Mouse (Mus musculus): ENCODE results near the gene Tmem201. TPM values are rescaled to one million over a fixed set of nuclear protein-coding genes. Genes with fewer than 3 reads are reported as not detected.

The Tmem201 gene
- polyA plus RNA-seq, 1 experiment from 2014 or later: 38.4 TPM

GRCm38 (mm10) chr4:149675378-149676261 is 62.2 kb downstream of the Tmem201 start:
- Histone ChIP-seq H3K27me3 (peaks cover 33% of the 10 kb centered on the region), H3K4me2 (peak overlapping the region; percentile 99), H3K9ac (replicated peaks) (peak overlapping the region; percentile 64), H3K4me3 (replicated peaks) (peak overlapping the region; percentile 69), H3K36me3 (no peaks in the 10 kb centered on the region), H3K9me3 (no peaks in the 10 kb centered on the region), H3K27ac (no peak overlapping the region), H3K4me1 (replicated peaks) (0 out of 2 replicates have a peak, but pooled peaks cover 5% of the 10 kb centered on the region)
- peak; percentile 83 for ATAC-seq (ENCODE audit: insufficient number of reproducible peaks, insufficient read depth, low FRiP score, low TSS enrichment, low read depth)
- WGBS: under 1% methylated on average over 60 of the region's 60 CpGs

DNA sequence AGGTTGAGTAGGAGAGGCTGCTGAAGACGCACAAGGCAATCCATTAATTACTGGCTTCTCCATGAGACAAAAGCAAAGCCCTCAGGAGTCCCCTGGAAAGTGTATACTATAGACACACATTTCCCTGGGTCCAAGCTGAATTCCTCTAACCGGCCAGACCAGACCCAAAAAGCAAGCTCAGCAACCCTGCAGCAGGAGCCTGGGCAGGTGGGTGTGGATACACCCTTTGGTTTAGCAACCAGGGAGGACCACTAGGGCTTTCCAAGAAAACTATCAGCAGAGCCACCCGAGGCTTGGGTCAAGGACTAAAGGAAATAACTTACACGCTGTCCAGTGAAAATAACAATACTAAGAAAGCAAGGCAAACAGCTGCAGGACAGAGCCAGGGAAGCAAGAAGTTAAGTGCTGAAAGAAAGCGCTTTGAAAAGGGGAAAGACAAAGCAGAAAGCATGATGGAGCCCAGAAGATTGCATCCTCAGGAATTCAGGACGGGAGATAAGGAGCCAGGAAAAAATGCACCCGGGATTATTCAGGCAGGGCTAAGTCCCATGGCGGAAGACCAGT is 62.9 kb downstream of the Tmem201 start:
- no peak for ATAC-seq (ENCODE audit: insufficient number of reproducible peaks, insufficient read depth, low FRiP score, low TSS enrichment, low read depth)
- no peak overlapping the region for H3K27ac ChIP-seq
- no peaks in the 10 kb centered on the region for H3K9me3 ChIP-seq
- 15% methylated on average over 8 of the region's 8 CpGs for WGBS
- H3K4me3 ChIP-seq (replicated peaks): peak overlapping the region; percentile 69
- 0 out of 2 replicates have a peak, but pooled peaks cover 5% of the 10 kb centered on the region for H3K4me1 ChIP-seq (replicated peaks)
- H3K36me3 ChIP-seq: no peaks in the 10 kb centered on the region
- peak overlapping the region; percentile 64; the same call in 1 of the 2 replicates for H3K9ac ChIP-seq (replicated peaks)
- H3K27me3 ChIP-seq: peaks cover 33% of the 10 kb centered on the region
- H3K4me2 ChIP-seq: peak overlapping the region; percentile 99

DNA sequence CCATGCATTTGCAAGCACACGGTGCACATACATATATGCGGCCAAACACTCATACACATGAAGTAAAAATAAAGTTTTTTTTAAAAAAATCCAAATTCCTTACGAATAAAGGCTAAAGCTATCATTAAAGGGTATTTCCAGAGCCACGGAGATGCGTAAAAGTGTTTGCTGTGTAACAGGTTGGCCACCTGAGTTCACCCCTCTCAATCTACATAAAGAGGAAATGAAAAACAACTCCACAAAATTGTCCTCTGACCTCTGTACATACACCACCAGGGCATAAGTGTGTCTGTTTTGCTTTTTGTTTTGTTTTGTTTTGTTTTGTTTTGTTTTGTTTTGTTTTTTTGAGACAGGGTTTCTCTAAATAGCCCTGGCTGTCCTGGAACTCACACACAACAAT is 65.1 kb downstream of the Tmem201 start:
- Histone ChIP-seq H3K27ac (no peak overlapping the region), H3K27me3 (peaks cover 33% of the 10 kb centered on the region), H3K4me2 (no peak overlapping the region), H3K36me3 (no peaks in the 10 kb centered on the region), H3K9ac (replicated peaks) (no peak overlapping the region), H3K4me3 (replicated peaks) (no peak overlapping the region), H3K4me1 (replicated peaks) (0 out of 2 replicates have a peak, but pooled peaks cover 5% of the 10 kb centered on the region), H3K9me3 (no peaks in the 10 kb centered on the region)
- no peak for ATAC-seq (ENCODE audit: insufficient number of reproducible peaks, insufficient read depth, low FRiP score, low TSS enrichment, low read depth)
- 92% methylated on average over 5 of the region's 5 CpGs for WGBS

DNA sequence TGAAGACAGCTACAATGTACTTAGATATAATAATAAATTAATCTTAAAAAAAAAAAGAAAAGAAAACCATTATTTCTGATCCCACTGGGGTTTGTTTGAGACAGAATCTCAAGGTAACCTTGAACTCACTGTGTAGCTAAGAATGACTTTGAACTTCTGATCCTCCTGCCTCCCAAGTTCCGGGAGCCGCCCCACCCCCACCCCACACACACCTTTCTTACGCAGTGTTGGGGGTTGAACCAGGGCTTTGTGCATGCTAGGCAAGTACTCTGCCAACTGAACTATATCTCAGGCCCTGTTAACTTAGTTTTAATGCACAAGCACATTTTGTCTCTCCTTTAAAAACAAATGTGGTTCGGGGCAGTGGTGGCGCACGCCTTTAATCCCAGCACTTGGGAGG is 66.7 kb downstream of the Tmem201 start:
- H3K4me3 ChIP-seq (replicated peaks): no peak overlapping the region
- WGBS: 95% methylated on average over 6 of the region's 6 CpGs
- ATAC-seq (ENCODE audit: insufficient number of reproducible peaks, insufficient read depth, low FRiP score, low TSS enrichment, low read depth): no peak

DNA sequence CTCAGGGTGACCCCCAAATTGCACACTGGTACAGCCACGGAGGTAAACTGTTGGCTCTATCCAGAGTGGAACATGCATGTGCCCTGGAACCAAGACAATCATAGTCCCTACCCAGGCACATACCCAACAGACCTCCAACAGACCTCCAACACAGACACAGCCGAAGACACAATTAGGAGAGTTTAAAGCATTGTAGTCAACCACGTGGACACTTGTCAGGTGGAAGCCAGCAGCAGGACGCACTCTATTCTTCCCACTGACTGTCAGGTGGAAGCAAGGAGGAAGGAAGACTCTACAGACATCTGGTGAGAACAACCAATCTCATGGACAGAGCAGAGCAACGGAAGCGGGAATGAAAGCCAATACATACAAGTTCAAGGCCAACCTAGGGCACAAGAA is 72.2 kb downstream of the Tmem201 start:
- Histone ChIP-seq H3K4me2 (no peak overlapping the region), H3K27me3 (no peaks in the 10 kb centered on the region), H3K27ac (no peak overlapping the region), H3K9me3 (no peaks in the 10 kb centered on the region), H3K9ac (replicated peaks) (no peak overlapping the region), H3K36me3 (no peaks in the 10 kb centered on the region), H3K4me1 (replicated peaks) (0 out of 2 replicates have a peak, but pooled peaks cover 3% of the 10 kb centered on the region), H3K4me3 (replicated peaks) (no peak overlapping the region)
- 86% methylated on average over 6 of the region's 6 CpGs for WGBS
- ATAC-seq (ENCODE audit: insufficient number of reproducible peaks, insufficient read depth, low FRiP score, low TSS enrichment, low read depth): no peak

More for the DNA sequence above, 66.7 kb downstream of the Tmem201 start:
- Histone ChIP-seq H3K27ac (no peak overlapping the region), H3K9me3 (no peaks in the 10 kb centered on the region), H3K4me1 (replicated peaks) (0 out of 2 replicates have a peak, but pooled peaks cover 5% of the 10 kb centered on the region), H3K27me3 (peaks cover 28% of the 10 kb centered on the region), H3K36me3 (no peaks in the 10 kb centered on the region), H3K9ac (replicated peaks) (no peak overlapping the region), H3K4me2 (no peak overlapping the region)

Other genes with a start within 250 kb of the Tmem201 start
- gene Ctnnbip1, start 219.8 kb downstream of the Tmem201 start, polyA plus RNA-seq (2016; fragmentation: Nextera tagmentation; extraction: Ambion mirVana): 92.3 and 94.8 TPM in 2 replicates
- gene Clstn1, start 151.6 kb downstream of the Tmem201 start, polyA plus RNA-seq (2016; fragmentation: Nextera tagmentation; extraction: Ambion mirVana): 64.3 and 65.3 TPM in 2 replicates
- gene Pik3cd, start 35.5 kb downstream of the Tmem201 start, polyA plus RNA-seq (2016; fragmentation: Nextera tagmentation; extraction: Ambion mirVana): 3.8 TPM in 2 replicates
- gene Slc25a33, start 36.2 kb upstream of the Tmem201 start, polyA plus RNA-seq (2016; fragmentation: Nextera tagmentation; extraction: Ambion mirVana): 27.6 and 33.5 TPM in 2 replicates
- 17.7 and 19.1 TPM in 2 replicates for gene Spsb1, start 217.0 kb upstream of the Tmem201 start, polyA plus RNA-seq (2016; fragmentation: Nextera tagmentation; extraction: Ambion mirVana)

Measured in limb, embryonic 12.5 days (tissue).